Mouse (Mus musculus): ENCODE data around the gene Gm12166.

- TF ChIP-seq CTCF (IDR thresholded peaks at IDR 0.05), result no peak
- no peak for TF ChIP-seq EP300 (IDR thresholded peaks at IDR 0.05)
Measured at GRCm38 (mm10) chr11:46062569-46062968, 10.4 kb upstream of the Gm12166 start.

All from lung, postnatal 0 days (tissue).